Mouse (Mus musculus) ES-Bruce4 (cell line): ENCODE results near the gene Prkcsh.

Source experiments
- CTCF ChIP-seq: IDR thresholded peaks from one replicate; pipeline ENCODE4 v1.8.1; 2011; ENCODE audit warnings: low read depth, low read length
- EP300 ChIP-seq: IDR thresholded peaks from 2 replicates; pipeline ENCODE4 v1.6.1; 2011; ENCODE audit warnings: low read depth, low read length; ENCODE audit not compliant: insufficient read depth
- POLR2A ChIP-seq: IDR thresholded peaks from one replicate; pipeline ENCODE4 v1.8.1; 2011; ENCODE audit warnings: low read length; ENCODE audit not compliant: insufficient read depth

DNA sequence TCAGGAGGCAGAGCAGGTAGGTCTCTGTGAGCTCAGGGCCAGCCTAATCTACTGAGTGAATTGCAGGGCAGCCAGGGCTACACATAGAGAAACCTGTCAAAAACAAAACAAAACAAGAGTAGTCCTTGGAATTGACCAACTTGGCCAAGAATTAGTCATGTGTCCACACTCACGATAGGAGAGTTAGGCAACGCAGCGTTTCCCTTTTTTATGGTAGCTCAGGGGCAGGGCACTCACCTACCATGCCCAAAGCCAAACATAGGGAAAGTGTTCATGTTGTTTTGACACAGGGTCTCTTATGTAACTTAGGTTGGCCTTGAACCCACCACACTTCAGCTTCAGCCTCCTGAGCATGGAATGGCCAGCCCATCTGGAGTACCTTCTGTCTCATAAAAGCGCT, 33.3 kb upstream of the Prkcsh start:
- TF ChIP-seq CTCF = no peak
- TF ChIP-seq POLR2A = no peak
- TF ChIP-seq EP300 = no peak
